Mouse (Mus musculus): ENCODE data around the gene Grm5. TPM values are rescaled to one million over a fixed set of nuclear protein-coding genes. Genes with fewer than 3 reads are reported as not detected.

Grm5 gene
- polyA plus RNA-seq, 1 experiment: not detected

DNA sequence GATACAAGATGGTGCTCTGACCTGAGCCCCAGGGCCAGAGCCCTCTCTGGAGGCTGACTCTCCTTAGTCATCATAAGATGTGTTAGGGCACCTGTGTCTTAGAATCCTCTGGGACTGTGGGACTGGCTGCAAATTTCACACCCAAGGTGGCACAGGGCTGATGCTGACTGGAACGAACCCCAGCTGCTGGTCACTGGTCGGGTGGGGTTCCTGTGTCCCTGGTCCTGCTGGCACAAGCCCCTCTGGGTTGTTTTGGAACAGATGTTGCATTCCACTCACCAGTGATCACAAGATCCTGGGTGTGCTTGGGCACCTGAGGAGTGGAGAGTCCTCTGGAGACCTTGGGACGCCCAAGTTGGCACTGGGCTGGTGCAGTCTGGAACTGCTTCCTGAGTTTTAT lies 430.5 kb downstream of the Grm5 start:
- H3K4me1 ChIP-seq (ENCODE audit: control insufficient read depth, insufficient read depth, low read length): no peaks in the 10 kb centered on the region
- H3K27ac ChIP-seq (ENCODE audit: insufficient read depth, low read length): no peak overlapping the region
- TF ChIP-seq POLR2A (IDR thresholded peaks at IDR 0.05; ENCODE audit: low read depth, low read length): no peak
- no peak for TF ChIP-seq CTCF (IDR thresholded peaks at IDR 0.05; ENCODE audit: borderline replicate concordance, insufficient read depth, low read length)
- H3K4me3 ChIP-seq (ENCODE audit: insufficient read depth, low read length): no peak overlapping the region

DNA sequence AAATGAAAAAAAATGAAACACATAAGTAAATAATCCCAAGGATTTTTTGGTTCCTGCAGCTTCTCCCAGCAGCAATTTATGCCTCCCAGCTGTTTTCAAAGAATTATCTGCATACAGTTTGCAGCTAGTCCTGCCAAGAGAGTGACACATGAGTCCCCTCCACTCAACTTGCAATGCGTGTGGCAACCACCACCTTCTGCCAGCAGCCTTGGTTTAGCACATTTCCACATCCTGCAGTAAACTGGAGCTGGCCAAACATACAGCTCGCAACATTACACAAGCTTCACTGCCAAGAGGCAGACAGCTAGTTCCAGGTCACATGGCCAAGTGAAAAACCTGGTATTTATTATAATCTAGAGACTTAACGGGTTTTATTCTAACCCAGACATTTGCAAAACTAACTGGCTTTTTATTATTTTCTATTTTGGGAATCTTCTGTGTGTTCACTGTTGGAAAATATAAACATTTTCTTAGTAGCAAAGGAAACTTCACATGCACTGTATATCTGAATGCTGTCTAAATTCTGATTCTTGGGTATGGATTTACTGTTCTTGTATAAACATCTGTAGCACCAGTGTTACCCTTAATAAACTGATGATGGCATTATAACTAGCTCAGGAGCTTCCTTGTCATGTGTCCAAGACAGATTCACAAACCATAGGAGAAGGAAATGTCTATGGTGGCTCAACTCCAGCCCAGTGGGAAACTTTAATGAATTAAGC lies 443.6 kb downstream of the Grm5 start:
- Histone ChIP-seq H3K4me3 (ENCODE audit: insufficient read depth, low read length) (no peak overlapping the region), H3K4me1 (ENCODE audit: control insufficient read depth, insufficient read depth, low read length) (no peaks in the 10 kb centered on the region), H3K27ac (ENCODE audit: insufficient read depth, low read length) (no peak overlapping the region)
- no peak for TF ChIP-seq POLR2A (IDR thresholded peaks at IDR 0.05; ENCODE audit: low read depth, low read length)
- TF ChIP-seq CTCF (IDR thresholded peaks at IDR 0.05; ENCODE audit: borderline replicate concordance, insufficient read depth, low read length): no peak

- H3K4me1 ChIP-seq (ENCODE audit: control insufficient read depth, insufficient read depth, low read length): no peaks in the 10 kb centered on the region
- H3K27ac ChIP-seq (ENCODE audit: insufficient read depth, low read length): no peak overlapping the region
- no peak overlapping the region for H3K4me3 ChIP-seq (ENCODE audit: insufficient read depth, low read length)
- no peak for TF ChIP-seq POLR2A (IDR thresholded peaks at IDR 0.05; ENCODE audit: low read depth, low read length)
- TF ChIP-seq CTCF (IDR thresholded peaks at IDR 0.05; ENCODE audit: borderline replicate concordance, insufficient read depth, low read length): no peak
These were observed 463.4 kb downstream of the Grm5 start for GRCm38 (mm10) chr7:88047366-88047765.

- H3K4me1 ChIP-seq (ENCODE audit: control insufficient read depth, insufficient read depth, low read length): no peaks in the 10 kb centered on the region
- H3K27ac ChIP-seq (ENCODE audit: insufficient read depth, low read length): no peak overlapping the region
- TF ChIP-seq POLR2A (IDR thresholded peaks at IDR 0.05; ENCODE audit: low read depth, low read length) (no peak), CTCF (IDR thresholded peaks at IDR 0.05; ENCODE audit: borderline replicate concordance, insufficient read depth, low read length) (no peak)
- no peak overlapping the region for H3K4me3 ChIP-seq (ENCODE audit: insufficient read depth, low read length)
These were observed 470.4 kb downstream of the Grm5 start for GRCm38 (mm10) chr7:88054224-88054938.

DNA sequence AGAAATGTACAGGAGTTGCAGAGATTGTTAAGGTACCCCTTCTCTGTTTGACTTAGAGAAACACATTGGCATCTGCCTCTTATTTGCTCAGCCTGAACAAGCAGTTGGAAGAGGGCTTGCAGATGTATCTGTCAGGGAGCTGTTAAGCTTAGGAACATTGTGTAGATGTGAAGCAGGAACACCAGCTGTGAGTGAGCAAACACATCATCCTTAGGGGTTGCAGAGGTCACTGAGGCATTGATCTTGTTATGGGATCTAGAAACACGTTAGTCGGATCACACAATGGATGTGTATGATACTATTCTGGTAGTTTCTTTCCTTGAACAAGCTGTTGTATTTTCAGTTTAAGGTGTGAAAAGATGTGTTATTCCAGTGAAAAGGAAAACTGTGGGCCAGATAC lies 472.5 kb downstream of the Grm5 start:
- Histone ChIP-seq H3K27ac (ENCODE audit: insufficient read depth, low read length) (no peak overlapping the region), H3K4me3 (ENCODE audit: insufficient read depth, low read length) (no peak overlapping the region), H3K4me1 (ENCODE audit: control insufficient read depth, insufficient read depth, low read length) (no peaks in the 10 kb centered on the region)
- TF ChIP-seq POLR2A (IDR thresholded peaks at IDR 0.05; ENCODE audit: low read depth, low read length) (no peak), CTCF (IDR thresholded peaks at IDR 0.05; ENCODE audit: borderline replicate concordance, insufficient read depth, low read length) (no peak)

DNA sequence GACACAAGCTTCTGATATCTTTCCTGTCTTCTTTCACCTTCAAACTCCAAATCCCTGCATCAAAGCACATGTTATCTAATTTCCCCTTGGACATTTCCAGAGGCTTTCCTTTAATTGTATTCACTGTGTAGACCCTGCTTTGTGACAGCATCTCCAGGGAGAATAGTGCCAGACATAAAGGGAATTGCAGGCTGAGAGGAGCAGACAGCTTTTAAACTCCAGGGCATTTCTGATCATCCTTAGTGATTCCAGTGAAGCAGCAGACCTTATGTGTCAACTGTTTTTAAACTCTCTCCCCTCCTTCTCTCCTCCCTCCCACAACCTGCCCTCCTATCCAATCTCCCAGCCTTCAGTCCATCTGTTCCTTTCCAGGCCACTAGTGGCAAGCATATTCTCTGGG lies 507.1 kb downstream of the Grm5 start:
- Histone ChIP-seq H3K27ac (ENCODE audit: insufficient read depth, low read length) (no peak overlapping the region), H3K4me3 (ENCODE audit: insufficient read depth, low read length) (no peak overlapping the region), H3K4me1 (ENCODE audit: control insufficient read depth, insufficient read depth, low read length) (no peaks in the 10 kb centered on the region)
- no peak for TF ChIP-seq CTCF (IDR thresholded peaks at IDR 0.05; ENCODE audit: borderline replicate concordance, insufficient read depth, low read length)
- no peak for TF ChIP-seq POLR2A (IDR thresholded peaks at IDR 0.05; ENCODE audit: low read depth, low read length)

GRCm38 (mm10) chr7:88096536-88097107 lies 512.7 kb downstream of the Grm5 start:
- H3K27ac ChIP-seq (ENCODE audit: insufficient read depth, low read length): no peak overlapping the region
- TF ChIP-seq CTCF (IDR thresholded peaks at IDR 0.05; ENCODE audit: borderline replicate concordance, insufficient read depth, low read length) (no peak), POLR2A (IDR thresholded peaks at IDR 0.05; ENCODE audit: low read depth, low read length) (no peak)
- H3K4me1 ChIP-seq (ENCODE audit: control insufficient read depth, insufficient read depth, low read length): no peaks in the 10 kb centered on the region
- H3K4me3 ChIP-seq (ENCODE audit: insufficient read depth, low read length): no peak overlapping the region

DNA sequence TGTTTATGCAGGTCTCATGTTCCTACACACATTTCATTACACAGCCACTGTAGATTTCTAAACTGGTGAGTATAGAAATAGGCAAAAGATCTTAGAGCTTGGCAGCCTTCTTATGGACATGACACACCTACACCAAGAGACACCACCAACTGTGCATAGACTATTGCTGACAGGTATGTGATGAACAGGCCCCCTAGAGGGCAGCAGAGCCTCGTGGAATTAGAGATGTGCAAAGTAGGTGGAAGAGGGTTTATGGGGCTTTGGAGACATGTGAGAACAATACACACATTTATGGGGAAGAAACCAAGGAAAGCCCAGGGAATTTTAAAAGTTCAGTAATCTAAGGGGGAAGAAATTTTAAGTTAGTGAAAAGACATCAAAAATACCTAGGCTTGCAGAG lies 513.7 kb downstream of the Grm5 start:
- TF ChIP-seq CTCF (IDR thresholded peaks at IDR 0.05; ENCODE audit: borderline replicate concordance, insufficient read depth, low read length): 0 out of 2 replicates have a peak, but pooled peaks have one; percentile 15
- no peak for TF ChIP-seq POLR2A (IDR thresholded peaks at IDR 0.05; ENCODE audit: low read depth, low read length)
- no peaks in the 10 kb centered on the region for H3K4me1 ChIP-seq (ENCODE audit: control insufficient read depth, insufficient read depth, low read length)
- no peak overlapping the region for H3K4me3 ChIP-seq (ENCODE audit: insufficient read depth, low read length)
- H3K27ac ChIP-seq (ENCODE audit: insufficient read depth, low read length): no peak overlapping the region

- no peak overlapping the region for H3K27ac ChIP-seq (ENCODE audit: insufficient read depth, low read length)
- H3K4me3 ChIP-seq (ENCODE audit: insufficient read depth, low read length): no peak overlapping the region
- H3K4me1 ChIP-seq (ENCODE audit: control insufficient read depth, insufficient read depth, low read length): no peaks in the 10 kb centered on the region
- TF ChIP-seq CTCF (IDR thresholded peaks at IDR 0.05; ENCODE audit: borderline replicate concordance, insufficient read depth, low read length) (no peak), POLR2A (IDR thresholded peaks at IDR 0.05; ENCODE audit: low read depth, low read length) (no peak)
These were observed 532.9 kb downstream of the Grm5 start for GRCm38 (mm10) chr7:88116724-88117409.

Measured in embryonic fibroblast, embryonic 13.5 days (primary cell).